Mouse (Mus musculus): ENCODE results near the gene Fam240b. TPM values are rescaled to one million over a fixed set of nuclear protein-coding genes. Genes with fewer than 3 reads are reported as not detected.
"Not testable (repeated sequence)": the region's sequence is repeated elsewhere in the genome, so short reads cannot be mapped to it uniquely, and the experiment has no call there.

Gene Fam240b
- polyA plus RNA-seq, 2 experiments: not detected

GRCm38 (mm10) chr13:64457225-64457978, 40.2 kb downstream of the Fam240b start:
- 0 out of 2 replicates have a peak overlapping the region, but pooled peaks have one; percentile 23 for H3K27ac ChIP-seq

GRCm38 (mm10) chr13:64450001-64450794, 47.4 kb downstream of the Fam240b start:
- 33% methylated on average over 7 of the region's 7 CpGs for WGBS (ENCODE audit: insufficient replicate concordance)
- DNase-seq (ENCODE audit: low read depth in 3 of 3, low spot score in 3 of 3) (peak in 2 of 3 experiments; percentile 29 to 49), ATAC-seq (ENCODE audit: insufficient read depth) (peak; percentile 83)
- Histone ChIP-seq H3K36me3 (replicated peaks; ENCODE audit: control insufficient read depth, insufficient read depth, low read depth) (no peaks in the 10 kb centered on the region), H3K4me3 (ENCODE audit: insufficient read depth in 1 of 2, low read depth in 2 of 2, low read length in 2 of 2) (no peak overlapping the region), H3K4me2 (ENCODE audit: low read depth) (peak overlapping the region; percentile 32), H3K9ac (replicated peaks) (no peak overlapping the region), H3K4me1 (replicated peaks; ENCODE audit: control insufficient read depth in 2 of 2, insufficient read depth in 2 of 2, low read length in 1 of 2) (peaks cover 11 to 15% of the 10 kb centered on the region in 2 experiments), H3K27me3 (ENCODE audit: control insufficient read depth, insufficient read depth, low read length) (no peaks in the 10 kb centered on the region), H3K9me3 (ENCODE audit: control insufficient read depth, low read length) (no peaks in the 10 kb centered on the region), H3K27ac (peak overlapping the region; percentile 37)
- TF ChIP-seq EP300 (IDR thresholded peaks at IDR 0.05; ENCODE audit: low read depth) (peak; percentile 76), CTCF (IDR thresholded peaks at IDR 0.05; ENCODE audit: low read depth) (no peak)

More at GRCm38 (mm10) chr13:64457225-64457978, 40.2 kb downstream of the Fam240b start:
- Histone ChIP-seq H3K9ac (replicated peaks) (0 out of 2 replicates have a peak overlapping the region, but pooled peaks have one; percentile 34), H3K4me1 (replicated peaks; ENCODE audit: control insufficient read depth in 2 of 2, insufficient read depth in 2 of 2, low read length in 1 of 2) (peaks cover 0 to 13% of the 10 kb centered on the region in 2 experiments; a peak in 2 of 4 replicates), H3K4me3 (ENCODE audit: insufficient read depth in 1 of 2, low read depth in 2 of 2, low read length in 2 of 2) (peak overlapping the region in 1 of 2 experiments; percentile 27; a peak in 2 of 4 replicates), H3K4me2 (ENCODE audit: low read depth) (peak overlapping the region; percentile 39)
- not testable (repeated sequence) for H3K27me3 ChIP-seq (ENCODE audit: control insufficient read depth, insufficient read depth, low read length); H3K36me3 ChIP-seq (replicated peaks; ENCODE audit: control insufficient read depth, insufficient read depth, low read depth); H3K9me3 ChIP-seq (ENCODE audit: control insufficient read depth, low read length)
- peak; percentile 80 for TF ChIP-seq EP300 (IDR thresholded peaks at IDR 0.05; ENCODE audit: low read depth)
- ATAC-seq (ENCODE audit: insufficient read depth) (peak; percentile 97), DNase-seq (ENCODE audit: low read depth in 3 of 3, low spot score in 3 of 3) (peak; percentile 46 to 55 (median 46))
- WGBS (ENCODE audit: insufficient replicate concordance): 53% methylated on average over 19 of the region's 19 CpGs

GRCm38 (mm10) chr13:64448729-64449128, 48.9 kb downstream of the Fam240b start:
- no peak for TF ChIP-seq EP300 (IDR thresholded peaks at IDR 0.05; ENCODE audit: low read depth)
- TF ChIP-seq CTCF (IDR thresholded peaks at IDR 0.05; ENCODE audit: low read depth): no peak
- Histone ChIP-seq H3K27ac (no peak overlapping the region), H3K9ac (replicated peaks) (no peak overlapping the region), H3K27me3 (ENCODE audit: control insufficient read depth, insufficient read depth, low read length) (no peaks in the 10 kb centered on the region), H3K4me2 (ENCODE audit: low read depth) (no peak overlapping the region), H3K36me3 (replicated peaks; ENCODE audit: control insufficient read depth, insufficient read depth, low read depth) (no peaks in the 10 kb centered on the region), H3K9me3 (ENCODE audit: control insufficient read depth, low read length) (no peaks in the 10 kb centered on the region), H3K4me3 (ENCODE audit: insufficient read depth in 1 of 2, low read depth in 2 of 2, low read length in 2 of 2) (no peak overlapping the region), H3K4me1 (replicated peaks; ENCODE audit: control insufficient read depth in 2 of 2, insufficient read depth in 2 of 2, low read length in 1 of 2) (peaks cover 11 to 15% of the 10 kb centered on the region in 2 experiments)
- ATAC-seq (ENCODE audit: insufficient read depth): no peak
- 50% methylated on average over 5 of the region's 5 CpGs for WGBS (ENCODE audit: insufficient replicate concordance)
- no peak for DNase-seq (ENCODE audit: low read depth in 3 of 3, low spot score in 3 of 3)

GRCm38 (mm10) chr13:64447947-64448346, 49.6 kb downstream of the Fam240b start:
- no peak overlapping the region for H3K9ac ChIP-seq (replicated peaks)

More at GRCm38 (mm10) chr13:64447947-64448346, 49.6 kb downstream of the Fam240b start:
- no peak overlapping the region for H3K27ac ChIP-seq
- ATAC-seq (ENCODE audit: insufficient read depth) (peak; percentile 57; the same call in 1 of the 2 replicates), DNase-seq (ENCODE audit: low read depth in 3 of 3, low spot score in 3 of 3) (no peak)
- TF ChIP-seq EP300 (IDR thresholded peaks at IDR 0.05; ENCODE audit: low read depth): no peak
- peak; percentile 83 for TF ChIP-seq CTCF (IDR thresholded peaks at IDR 0.05; ENCODE audit: low read depth)
- WGBS (ENCODE audit: insufficient replicate concordance): 2% methylated on average over 1 of the region's 1 CpGs
- H3K27me3 ChIP-seq (ENCODE audit: control insufficient read depth, insufficient read depth, low read length): no peaks in the 10 kb centered on the region
- no peak overlapping the region for H3K4me2 ChIP-seq (ENCODE audit: low read depth)
- peaks cover 11 to 15% of the 10 kb centered on the region in 2 experiments for H3K4me1 ChIP-seq (replicated peaks; ENCODE audit: control insufficient read depth in 2 of 2, insufficient read depth in 2 of 2, low read length in 1 of 2)
- H3K4me3 ChIP-seq (ENCODE audit: insufficient read depth in 1 of 2, low read depth in 2 of 2, low read length in 2 of 2): no peak overlapping the region
- no peaks in the 10 kb centered on the region for H3K36me3 ChIP-seq (replicated peaks; ENCODE audit: control insufficient read depth, insufficient read depth, low read depth)
- no peaks in the 10 kb centered on the region for H3K9me3 ChIP-seq (ENCODE audit: control insufficient read depth, low read length)

All from liver, embryonic 14.5 days (tissue).